8 mouse cellular contexts compared by ENCODE assay signal in genomic region chr3:151749737-151750136, GRCm38 (mm10). TPM values are rescaled to one million over a fixed set of nuclear protein-coding genes. Genes with fewer than 3 reads are reported as not detected.
DNase-seq lines count a peak whose midpoint lies in the region; ATAC-seq lines count a peak whose summit lies in the region.

Gene Ifi44, minus strand, starts transcription at chr3:151749960.

- no peak within 1 kb of the TSS for H3K27ac ChIP-seq in heart, embryonic 11.5 days (ENCODE audit: low read depth, low read length)
- no peak within 1 kb of the TSS for H3K27ac ChIP-seq in brown adipose tissue, adult 24 weeks (replicated peaks; ENCODE audit: low read depth, low read length)

- H3K9me3 ChIP-seq in heart, embryonic 11.5 days (replicated peaks; ENCODE audit: control insufficient read depth, low read length): no peaks in the 10 kb centered on the region

- no peaks in the 10 kb centered on the region for H3K4me1 ChIP-seq in heart, embryonic 11.5 days (ENCODE audit: control insufficient read depth, insufficient read depth, low read length)
- no peaks in the 10 kb centered on the region for H3K4me1 ChIP-seq in brown adipose tissue, adult 24 weeks (ENCODE audit: control insufficient read depth, insufficient read depth, insufficient read length, low read length)

- WGBS in heart, embryonic 11.5 days (ENCODE audit: insufficient replicate concordance): 62% methylated on average over 7 of the region's 7 CpGs

- peak; percentile 7 to 18 for DNase-seq in heart, adult 18-20 months
- peak; percentile 50 for DNase-seq in 3T3-L1 (ENCODE audit: low read depth, low spot score)
- peak; percentile 50 to 59 for DNase-seq in kidney, postnatal 4 days
- DNase-seq in c-Kit-positive CD71-positive TER-119-positive erythroid progenitor cells, embryonic 14.5 days (ENCODE audit: low spot score): no peak
- no peak for DNase-seq in cerebellum, postnatal 14 days
- no peak for DNase-seq in embryo, embryonic 11 days

- no peaks in the 10 kb centered on the region for H3K27me3 ChIP-seq in heart, embryonic 11.5 days (ENCODE audit: control insufficient read depth, insufficient read depth, low read length)

- no peak within 1 kb of the TSS for H3K4me3 ChIP-seq in heart, embryonic 11.5 days (ENCODE audit: low read depth, low read length)
- H3K4me3 ChIP-seq in brown adipose tissue, adult 24 weeks (ENCODE audit: insufficient read depth, low read depth, low read length): peak within 1 kb of the TSS; percentile 54

- ATAC-seq in heart, embryonic 11.5 days (replicated peaks; ENCODE audit: insufficient number of reproducible peaks, low FRiP score, low TSS enrichment): no peak

- H3K9ac ChIP-seq in heart, embryonic 11.5 days (ENCODE audit: low read depth, low read length): no peak within 1 kb of the TSS

- H3K36me3 ChIP-seq in heart, embryonic 11.5 days (ENCODE audit: control insufficient read depth, insufficient read depth, low read length): no peaks in the 10 kb centered on the region

- no peak within 1 kb of the TSS for H3K4me2 ChIP-seq in heart, embryonic 11.5 days

RNA-seq across cellular contexts. Expression of gene Ifi44, which starts in this region (rescaled TPM):
- total RNA-seq in heart, adult 18-20 months (2021): 1 to 10 TPM in 1 of 2 experiments, under 1 TPM in 1; 0.98 to 1.2 TPM
- polyA plus RNA-seq in heart, embryonic 11.5 days (2014; fragmentation: Nextera tagmentation; extraction: Ambion mirVana): 0.32 and 0.53 TPM in 2 replicates
- polyA plus RNA-seq in brown adipose tissue, adult 24 weeks (2012; ENCODE audit: insufficient read depth, insufficient read length, missing spikeins): 0.44 and 2.3 TPM in 2 replicates

Comparison
In these comparisons a context has a peak if more than half of its experiments do, and no peak if none do; other contexts are left out.
1. DNase-seq: peak in heart, adult 18-20 months (2 of 2), 3T3-L1 (single experiment) and kidney, postnatal 4 days (2 of 2); none in c-Kit-positive CD71-positive TER-119-positive erythroid progenitor cells, embryonic 14.5 days (single experiment), cerebellum, postnatal 14 days (0 of 2) and embryo, embryonic 11 days (single experiment).